Mouse (Mus musculus): Measurements from ENCODE around the gene Wdr17. TPM values are rescaled to one million over a fixed set of nuclear protein-coding genes. Genes with fewer than 3 reads are reported as not detected.

Gene Wdr17
- total RNA-seq, 1 experiment, result 1.2 TPM

GRCm38 (mm10) chr8:54836029-54836959, 50.7 kb downstream of the Wdr17 start:
- Histone ChIP-seq H3K4me3 (ENCODE audit: insufficient read depth in 1 of 2, low read depth in 1 of 2, low read length in 2 of 2, poor library complexity in 1 of 2, severe bottlenecking in 1 of 2) (no peak overlapping the region), H3K36me3 (ENCODE audit: control insufficient read depth, insufficient read depth, low read length, poor library complexity, severe bottlenecking) (no peaks in the 10 kb centered on the region), H3K9me3 (ENCODE audit: control insufficient read depth, insufficient read depth, low read depth, low read length) (no peaks in the 10 kb centered on the region), H3K4me1 (ENCODE audit: control insufficient read depth in 2 of 2, insufficient read depth in 2 of 2, low read length in 2 of 2, poor library complexity in 1 of 2) (no peaks in the 10 kb centered on the region), H3K27ac (ENCODE audit: insufficient read depth, low read depth, low read length, poor library complexity, severe bottlenecking) (no peak overlapping the region), H3K9ac (ENCODE audit: insufficient read depth, low read depth, low read length, poor library complexity, severe bottlenecking) (no peak overlapping the region)
- in situ Hi-C loops (cut with MboI; ENCODE audit: low sequenced_read_pairs in 2 of 2, unreplicated experiment in 2 of 2), result no loop called here
- no peak for DNase-seq (ENCODE audit: low read depth, low spot score)
- TF ChIP-seq CHD2 (IDR thresholded peaks at IDR 0.05; ENCODE audit: low read depth, low read length), result no peak
- TF ChIP-seq MAFK (IDR thresholded peaks at IDR 0.05; ENCODE audit: insufficient read depth, low read depth, low read length), result no peak
- no peak for TF ChIP-seq ZC3H11A (IDR thresholded peaks at IDR 0.05; ENCODE audit: borderline replicate concordance, low read depth, low read length)
- no peak for TF ChIP-seq ZNF384 (IDR thresholded peaks at IDR 0.05; ENCODE audit: low read depth, low read length)
- no peak for TF ChIP-seq HCFC1 (IDR thresholded peaks at IDR 0.05; ENCODE audit: borderline replicate concordance, insufficient read depth, low read length)

- no peaks in the 10 kb centered on the region for H3K9me3 ChIP-seq (ENCODE audit: control insufficient read depth, insufficient read depth, low read depth, low read length)
- in situ Hi-C loops (cut with MboI; ENCODE audit: low sequenced_read_pairs in 2 of 2, unreplicated experiment in 2 of 2), result no loop called here
- no peak for DNase-seq (ENCODE audit: low read depth, low spot score)
- no peak overlapping the region for H3K4me3 ChIP-seq (ENCODE audit: insufficient read depth in 1 of 2, low read depth in 1 of 2, low read length in 2 of 2, poor library complexity in 1 of 2, severe bottlenecking in 1 of 2)
- H3K9ac ChIP-seq (ENCODE audit: insufficient read depth, low read depth, low read length, poor library complexity, severe bottlenecking), result no peak overlapping the region
- TF ChIP-seq MAFK (IDR thresholded peaks at IDR 0.05; ENCODE audit: insufficient read depth, low read depth, low read length) (no peak), ZNF384 (IDR thresholded peaks at IDR 0.05; ENCODE audit: low read depth, low read length) (no peak), ZC3H11A (IDR thresholded peaks at IDR 0.05; ENCODE audit: borderline replicate concordance, low read depth, low read length) (no peak), CHD2 (IDR thresholded peaks at IDR 0.05; ENCODE audit: low read depth, low read length) (no peak), HCFC1 (IDR thresholded peaks at IDR 0.05; ENCODE audit: borderline replicate concordance, insufficient read depth, low read length) (no peak)
- H3K36me3 ChIP-seq (ENCODE audit: control insufficient read depth, insufficient read depth, low read length, poor library complexity, severe bottlenecking), result no peaks in the 10 kb centered on the region
- H3K4me1 ChIP-seq (ENCODE audit: control insufficient read depth in 2 of 2, insufficient read depth in 2 of 2, low read length in 2 of 2, poor library complexity in 1 of 2), result no peaks in the 10 kb centered on the region
- no peak overlapping the region for H3K27ac ChIP-seq (ENCODE audit: insufficient read depth, low read depth, low read length, poor library complexity, severe bottlenecking)
These were observed 57.1 kb downstream of the Wdr17 start for GRCm38 (mm10) chr8:54829794-54830426.

GRCm38 (mm10) chr8:54827974-54828373, 59.0 kb downstream of the Wdr17 start:
- DNase-seq (ENCODE audit: low read depth, low spot score), result no peak
- TF ChIP-seq CHD2 (IDR thresholded peaks at IDR 0.05; ENCODE audit: low read depth, low read length), result no peak
- no peak for TF ChIP-seq ZC3H11A (IDR thresholded peaks at IDR 0.05; ENCODE audit: borderline replicate concordance, low read depth, low read length)
- no peak for TF ChIP-seq HCFC1 (IDR thresholded peaks at IDR 0.05; ENCODE audit: borderline replicate concordance, insufficient read depth, low read length)
- no peak for TF ChIP-seq ZNF384 (IDR thresholded peaks at IDR 0.05; ENCODE audit: low read depth, low read length)
- no peak for TF ChIP-seq MAFK (IDR thresholded peaks at IDR 0.05; ENCODE audit: insufficient read depth, low read depth, low read length)
- in situ Hi-C loops (cut with MboI; ENCODE audit: low sequenced_read_pairs in 2 of 2, unreplicated experiment in 2 of 2), result no loop called here

GRCm38 (mm10) chr8:54822956-54823355, 64.0 kb downstream of the Wdr17 start:
- no peaks in the 10 kb centered on the region for H3K36me3 ChIP-seq (ENCODE audit: control insufficient read depth, insufficient read depth, low read length, poor library complexity, severe bottlenecking)
- in situ Hi-C loops (cut with MboI; ENCODE audit: low sequenced_read_pairs in 2 of 2, unreplicated experiment in 2 of 2), result no loop called here
- H3K4me1 ChIP-seq (ENCODE audit: control insufficient read depth in 2 of 2, insufficient read depth in 2 of 2, low read length in 2 of 2, poor library complexity in 1 of 2), result no peaks in the 10 kb centered on the region
- no peak overlapping the region for H3K27ac ChIP-seq (ENCODE audit: insufficient read depth, low read depth, low read length, poor library complexity, severe bottlenecking)
- TF ChIP-seq ZC3H11A (IDR thresholded peaks at IDR 0.05; ENCODE audit: borderline replicate concordance, low read depth, low read length), result no peak
- no peak for TF ChIP-seq HCFC1 (IDR thresholded peaks at IDR 0.05; ENCODE audit: borderline replicate concordance, insufficient read depth, low read length)
- TF ChIP-seq ZNF384 (IDR thresholded peaks at IDR 0.05; ENCODE audit: low read depth, low read length), result no peak
- no peak for TF ChIP-seq MAFK (IDR thresholded peaks at IDR 0.05; ENCODE audit: insufficient read depth, low read depth, low read length)
- TF ChIP-seq CHD2 (IDR thresholded peaks at IDR 0.05; ENCODE audit: low read depth, low read length), result no peak
- peak overlapping the region in 1 of 2 experiments; percentile 41; a peak in 2 of 4 replicates for H3K4me3 ChIP-seq (ENCODE audit: insufficient read depth in 1 of 2, low read depth in 1 of 2, low read length in 2 of 2, poor library complexity in 1 of 2, severe bottlenecking in 1 of 2)
- H3K9me3 ChIP-seq (ENCODE audit: control insufficient read depth, insufficient read depth, low read depth, low read length), result no peaks in the 10 kb centered on the region
- DNase-seq (ENCODE audit: low read depth, low spot score), result peak; percentile 36
- no peak overlapping the region for H3K9ac ChIP-seq (ENCODE audit: insufficient read depth, low read depth, low read length, poor library complexity, severe bottlenecking)

More at GRCm38 (mm10) chr8:54827974-54828373, 59.0 kb downstream of the Wdr17 start:
- Histone ChIP-seq H3K27ac (ENCODE audit: insufficient read depth, low read depth, low read length, poor library complexity, severe bottlenecking) (no peak overlapping the region), H3K36me3 (ENCODE audit: control insufficient read depth, insufficient read depth, low read length, poor library complexity, severe bottlenecking) (no peaks in the 10 kb centered on the region), H3K9ac (ENCODE audit: insufficient read depth, low read depth, low read length, poor library complexity, severe bottlenecking) (no peak overlapping the region), H3K4me1 (ENCODE audit: control insufficient read depth in 2 of 2, insufficient read depth in 2 of 2, low read length in 2 of 2, poor library complexity in 1 of 2) (no peaks in the 10 kb centered on the region), H3K4me3 (ENCODE audit: insufficient read depth in 1 of 2, low read depth in 1 of 2, low read length in 2 of 2, poor library complexity in 1 of 2, severe bottlenecking in 1 of 2) (no peak overlapping the region), H3K9me3 (ENCODE audit: control insufficient read depth, insufficient read depth, low read depth, low read length) (no peaks in the 10 kb centered on the region)

Measured in ES-E14 (cell line).